Mouse (Mus musculus) heart, embryonic 12.5 days (tissue): ENCODE results near the gene Bhlhe23. TPM values are rescaled to one million over a fixed set of nuclear protein-coding genes. Genes with fewer than 3 reads are reported as not detected.
A peak's percentile ranks its signal among the peaks of the same experiment; 100 is the strongest.

Experiments used
- ATAC-seq: fragments of 200-750 bp; cut with Nextera tagmentation; 2 replicates; pipeline ENCODE4 v1.8.0; 2017; ENCODE audit warnings: moderate TSS enrichment, moderate library complexity; ENCODE audit not compliant: insufficient number of reproducible peaks, low FRiP score
- H3K27ac ChIP-seq: fragments of 300-500 bp; sonication (generic); 2 replicates; pipeline ENCODE4 v1.5.1; 2016; ENCODE audit warnings: mild to moderate bottlenecking, moderate library complexity; ENCODE audit not compliant: poor library complexity, severe bottlenecking
- H3K27me3 ChIP-seq: fragments of 300-500 bp; sonication (generic); replicated peaks from 2 replicates; pipeline ENCODE4 v1.6.1; 2016; ENCODE audit warnings: mild to moderate bottlenecking, moderate library complexity
- H3K36me3 ChIP-seq: fragments of 300-500 bp; sonication (generic); 2 replicates; pipeline ENCODE4 v1.6.1; 2016; ENCODE audit warnings: mild to moderate bottlenecking, moderate library complexity
- H3K4me1 ChIP-seq: fragments of 300-500 bp; sonication (generic); replicated peaks from 2 replicates; pipeline ENCODE4 v1.6.1; 2016; ENCODE audit warnings: mild to moderate bottlenecking
- H3K4me2 ChIP-seq: fragments of 300-500 bp; sonication (generic); 2 replicates; pipeline ENCODE4 v1.6.1; 2016; ENCODE audit warnings: mild to moderate bottlenecking, moderate library complexity
- H3K4me3 ChIP-seq: fragments of 300-500 bp; sonication (generic); 2 replicates; pipeline ENCODE4 v1.5.1; 2016; ENCODE audit warnings: mild to moderate bottlenecking
- H3K9ac ChIP-seq: fragments of 300-500 bp; sonication (generic); 2 replicates; pipeline ENCODE4 v1.6.1; 2016; ENCODE audit warnings: mild to moderate bottlenecking, moderate library complexity
- H3K9me3 ChIP-seq: fragments of 300-500 bp; sonication (generic); replicated peaks from 2 replicates; pipeline ENCODE4 v1.6.1; 2016; ENCODE audit warnings: mild to moderate bottlenecking, moderate library complexity
- WGBS: fragments of 180-500 bp; shearing (Covaris S2); methylation state at CpG from one replicate; pipeline ENCODE4 v1.1.7; 2016; 5-methylcytosine and 5-hydroxymethylcytosine counted together
- polyA plus RNA-seq: library from polyadenylated mRNA; unstranded; fragments of >200 nt; fragmentation: Nextera tagmentation; extraction: Ambion mirVana; gene quantifications from 2 replicates; pipeline ENCODE4 v1.2.1, GENCODE M21; 2016

The Bhlhe23 gene
- polyA plus RNA-seq, 1 experiment from 2014 or later = not detected

- Histone ChIP-seq H3K9ac (no peak overlapping the region), H3K4me2 (no peak overlapping the region), H3K4me3 (no peak overlapping the region), H3K36me3 (no peaks in the 10 kb centered on the region), H3K4me1 (peaks cover 3% of the 10 kb centered on the region; the same call in 1 of the 2 replicates), H3K27me3 (peaks cover 18% of the 10 kb centered on the region), H3K27ac (no peak overlapping the region), H3K9me3 (no peaks in the 10 kb centered on the region)
- WGBS = 57% methylated on average over 4 of the region's 4 CpGs
- ATAC-seq = no peak
Measured at GRCm38 (mm10) chr2:180796008-180796407, 19.3 kb upstream of the Bhlhe23 start.

- Histone ChIP-seq H3K27ac (no peak overlapping the region), H3K9ac (no peak overlapping the region), H3K4me2 (no peak overlapping the region), H3K4me1 (peaks cover 3% of the 10 kb centered on the region; the same call in 1 of the 2 replicates), H3K36me3 (no peaks in the 10 kb centered on the region), H3K9me3 (no peaks in the 10 kb centered on the region), H3K27me3 (peaks cover 23% of the 10 kb centered on the region), H3K4me3 (no peak overlapping the region)
- 46% methylated on average over 3 of the region's 3 CpGs for WGBS
- no peak for ATAC-seq
Measured at GRCm38 (mm10) chr2:180795597-180795996, 18.9 kb upstream of the Bhlhe23 start.

- H3K9me3 ChIP-seq = no peaks in the 10 kb centered on the region
- WGBS = 88% methylated on average over 2 of the region's 2 CpGs
- H3K36me3 ChIP-seq = no peaks in the 10 kb centered on the region
- no peak overlapping the region for H3K27ac ChIP-seq
- no peak overlapping the region for H3K9ac ChIP-seq
- no peak overlapping the region for H3K4me3 ChIP-seq
- no peak overlapping the region for H3K4me2 ChIP-seq
- peaks cover 3% of the 10 kb centered on the region for H3K4me1 ChIP-seq
- ATAC-seq = peak; percentile 33; the same call in 1 of the 2 replicates
- peaks cover 34% of the 10 kb centered on the region for H3K27me3 ChIP-seq
Measured at GRCm38 (mm10) chr2:180794422-180794821, 17.7 kb upstream of the Bhlhe23 start.

GRCm38 (mm10) chr2:180791674-180792073 lies 15.0 kb upstream of the Bhlhe23 start:
- H3K4me1 ChIP-seq = peaks cover 20% of the 10 kb centered on the region
- H3K9ac ChIP-seq = no peak overlapping the region
- H3K27me3 ChIP-seq = peaks cover 43% of the 10 kb centered on the region
- H3K4me2 ChIP-seq = no peak overlapping the region
- no peak overlapping the region for H3K27ac ChIP-seq
- no peak overlapping the region for H3K4me3 ChIP-seq
- ATAC-seq = no peak
- 48% methylated on average over 4 of the region's 4 CpGs for WGBS
- no peaks in the 10 kb centered on the region for H3K36me3 ChIP-seq
- no peaks in the 10 kb centered on the region for H3K9me3 ChIP-seq

- no peak for ATAC-seq
- Histone ChIP-seq H3K27me3 (peaks cover 52% of the 10 kb centered on the region), H3K9ac (no peak overlapping the region), H3K4me2 (peak overlapping the region; percentile 43), H3K27ac (no peak overlapping the region), H3K36me3 (no peaks in the 10 kb centered on the region), H3K9me3 (no peaks in the 10 kb centered on the region), H3K4me3 (no peak overlapping the region), H3K4me1 (peaks cover 20% of the 10 kb centered on the region)
- 4% methylated on average over 6 of the region's 7 CpGs for WGBS
Measured at GRCm38 (mm10) chr2:180788843-180789242, 12.1 kb upstream of the Bhlhe23 start.

- Histone ChIP-seq H3K27me3 (peaks cover 52% of the 10 kb centered on the region), H3K4me3 (no peak overlapping the region), H3K36me3 (no peaks in the 10 kb centered on the region), H3K4me2 (peak overlapping the region; percentile 43), H3K4me1 (peaks cover 17% of the 10 kb centered on the region), H3K27ac (no peak overlapping the region), H3K9me3 (no peaks in the 10 kb centered on the region), H3K9ac (no peak overlapping the region)
- WGBS = 3% methylated on average over 2 of the region's 2 CpGs
- ATAC-seq = no peak
Measured at GRCm38 (mm10) chr2:180788386-180788785, 11.7 kb upstream of the Bhlhe23 start.

- Histone ChIP-seq H3K9me3 (no peaks in the 10 kb centered on the region), H3K4me2 (no peak overlapping the region), H3K27me3 (peaks cover 52% of the 10 kb centered on the region), H3K36me3 (no peaks in the 10 kb centered on the region), H3K27ac (no peak overlapping the region), H3K4me3 (no peak overlapping the region), H3K9ac (no peak overlapping the region), H3K4me1 (peaks cover 17% of the 10 kb centered on the region)
- no peak for ATAC-seq
- WGBS = 67% methylated on average over 13 of the region's 13 CpGs
Measured at GRCm38 (mm10) chr2:180787566-180788232, 11.0 kb upstream of the Bhlhe23 start.

GRCm38 (mm10) chr2:180786732-180787131 lies 10.0 kb upstream of the Bhlhe23 start:
- no peak for ATAC-seq
- H3K9me3 ChIP-seq = no peaks in the 10 kb centered on the region
- H3K27ac ChIP-seq = no peak overlapping the region
- H3K4me1 ChIP-seq = peaks cover 17% of the 10 kb centered on the region
- no peak overlapping the region for H3K4me3 ChIP-seq
- no peak overlapping the region for H3K4me2 ChIP-seq
- H3K27me3 ChIP-seq = peaks cover 49% of the 10 kb centered on the region
- no peak overlapping the region for H3K9ac ChIP-seq
- no peaks in the 10 kb centered on the region for H3K36me3 ChIP-seq

- peaks cover 70% of the 10 kb centered on the region for H3K27me3 ChIP-seq
- WGBS = 7% methylated on average over 2 of the region's 2 CpGs
Measured at GRCm38 (mm10) chr2:180780282-180780681, 3.6 kb upstream of the Bhlhe23 start.

GRCm38 (mm10) chr2:180779226-180780104 lies 2.8 kb upstream of the Bhlhe23 start:
- H3K27ac ChIP-seq = no peak overlapping the region
- no peaks in the 10 kb centered on the region for H3K36me3 ChIP-seq
- H3K27me3 ChIP-seq = peaks cover 70% of the 10 kb centered on the region
- WGBS = 22% methylated on average over 12 of the region's 12 CpGs
- H3K4me2 ChIP-seq = no peak overlapping the region
- no peaks in the 10 kb centered on the region for H3K9me3 ChIP-seq
- no peak overlapping the region for H3K9ac ChIP-seq
- no peak overlapping the region for H3K4me3 ChIP-seq
- ATAC-seq = 0 out of 2 replicates have a peak, but pooled peaks have one; percentile 39
- H3K4me1 ChIP-seq = peaks cover 7% of the 10 kb centered on the region; the same call in 1 of the 2 replicates

More at GRCm38 (mm10) chr2:180780282-180780681, 3.6 kb upstream of the Bhlhe23 start:
- H3K4me3 ChIP-seq = no peak overlapping the region
- H3K4me2 ChIP-seq = no peak overlapping the region
- H3K4me1 ChIP-seq = peaks cover 7% of the 10 kb centered on the region; the same call in 1 of the 2 replicates
- no peak overlapping the region for H3K27ac ChIP-seq
- H3K9ac ChIP-seq = no peak overlapping the region
- no peak for ATAC-seq
- H3K9me3 ChIP-seq = no peaks in the 10 kb centered on the region
- no peaks in the 10 kb centered on the region for H3K36me3 ChIP-seq

GRCm38 (mm10) chr2:180775641-180776040 lies 1.1 kb downstream of the Bhlhe23 start:
- H3K9ac ChIP-seq = no peak overlapping the region
- H3K4me3 ChIP-seq = no peak overlapping the region
- H3K36me3 ChIP-seq = no peaks in the 10 kb centered on the region
- peaks cover 94% of the 10 kb centered on the region for H3K27me3 ChIP-seq
- WGBS = 4% methylated on average over 15 of the region's 15 CpGs
- no peak overlapping the region for H3K4me2 ChIP-seq
- no peak overlapping the region for H3K27ac ChIP-seq
- peaks cover 7% of the 10 kb centered on the region; the same call in 1 of the 2 replicates for H3K4me1 ChIP-seq
- no peaks in the 10 kb centered on the region for H3K9me3 ChIP-seq
- ATAC-seq = no peak
